32 mouse cellular contexts compared by ENCODE assay signal in the genomic region with DNA sequence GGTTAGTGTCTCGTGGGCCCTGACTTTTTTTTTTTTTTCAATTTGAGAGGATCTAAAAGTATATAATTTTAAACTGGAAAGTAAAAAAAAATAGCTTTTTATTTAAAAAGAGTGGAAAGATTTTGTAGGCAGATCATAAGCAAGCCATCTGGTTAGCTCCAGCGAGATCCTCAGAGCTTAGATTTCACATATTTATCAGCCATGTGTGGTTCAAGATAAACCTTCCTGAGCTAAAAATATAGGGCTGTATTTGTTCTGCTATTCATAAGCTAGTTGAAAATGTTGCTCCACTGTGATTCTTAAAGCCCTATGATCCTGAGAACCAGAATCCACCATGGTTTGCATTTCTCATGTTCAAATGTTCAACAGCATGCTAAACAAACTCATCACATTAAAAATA. TPM values are rescaled to one million over a fixed set of nuclear protein-coding genes. Genes with fewer than 3 reads are reported as not detected.
A peak's percentile ranks its signal among the peaks of the same experiment; 100 is the strongest.
DNase-seq lines count a peak whose midpoint lies in the region; ATAC-seq and TF ChIP-seq lines count a peak whose summit lies in the region.
"Had no signal": no experiment of that assay in that cellular context is flagged by ENCODE, and none has a peak within 500 bp of the region (broad histone marks: within the 10 kb centered on the region; RNA-seq: fewer than 3 reads in every experiment).

No protein-coding gene starts in this region.

- peak; percentile 98 for ATAC-seq in frontal cortex, adult (ENCODE audit: low TSS enrichment)
- no peak for ATAC-seq in stomach, postnatal 0 days (ENCODE audit: low FRiP score, low TSS enrichment)
- ATAC-seq: intestine, postnatal 0 days; lung, postnatal 0 days had no signal

- H3K36me3 ChIP-seq in stomach, postnatal 0 days (ENCODE audit: control insufficient read depth, insufficient read depth, low read length): no peaks in the 10 kb centered on the region
- H3K36me3 ChIP-seq: embryonic facial prominence, embryonic 10.5 days; embryonic facial prominence, embryonic 15.5 days; forebrain, embryonic 12.5 days; heart, embryonic 13.5 days; limb, embryonic 10.5 days; limb, embryonic 15.5 days; liver, embryonic 13.5 days; midbrain, embryonic 12.5 days; neural tube, embryonic 13.5 days had no signal

- intact Hi-C loops in left cerebral cortex, postnatal 14 days (cut with DNase I): no loop called here

- no peak for TF ChIP-seq EP300 in stomach, postnatal 0 days (optimal IDR thresholded peaks at IDR 0.05)

- TF ChIP-seq CTCF in layer of hippocampus, adult 2 months (conservative IDR thresholded peaks at IDR 0.05): no peak
- no peak for TF ChIP-seq CTCF in stomach, postnatal 0 days (IDR thresholded peaks at IDR 0.05; ENCODE audit: low read depth)

- no peaks in the 10 kb centered on the region for H3K27me3 ChIP-seq in stomach, postnatal 0 days (ENCODE audit: control insufficient read depth, insufficient read depth, low read length)
- H3K27me3 ChIP-seq: embryonic facial prominence, embryonic 15.5 days; forebrain, embryonic 12.5 days; heart, embryonic 13.5 days; limb, embryonic 15.5 days; liver, embryonic 13.5 days; megakaryocyte, embryonic 14.5 days; midbrain, embryonic 12.5 days; neural tube, embryonic 13.5 days had no signal

- H3K9me3 ChIP-seq in stomach, postnatal 0 days (ENCODE audit: control insufficient read depth, low read length): no peaks in the 10 kb centered on the region
- H3K9me3 ChIP-seq: embryonic facial prominence, embryonic 10.5 days; embryonic facial prominence, embryonic 15.5 days; forebrain, embryonic 12.5 days; heart, embryonic 13.5 days; limb, embryonic 10.5 days; limb, embryonic 15.5 days; liver, embryonic 13.5 days; midbrain, embryonic 12.5 days; neural tube, embryonic 13.5 days had no signal

- H3K9ac ChIP-seq in stomach, postnatal 0 days (ENCODE audit: low read length): no peak overlapping the region
- H3K9ac ChIP-seq: embryonic facial prominence, embryonic 15.5 days; forebrain, embryonic 12.5 days; heart, embryonic 13.5 days; hindbrain, embryonic 14.5 days; limb, embryonic 15.5 days; liver, embryonic 13.5 days; midbrain, embryonic 12.5 days; neural tube, embryonic 13.5 days had no signal

- no peaks in the 10 kb centered on the region for H3K4me1 ChIP-seq in stomach, postnatal 0 days (replicated peaks; ENCODE audit: control insufficient read depth, insufficient read depth)
- H3K4me1 ChIP-seq: embryonic facial prominence, embryonic 10.5 days; embryonic facial prominence, embryonic 15.5 days; forebrain, embryonic 12.5 days; limb, embryonic 10.5 days; limb, embryonic 15.5 days; midbrain, embryonic 12.5 days; neural tube, embryonic 13.5 days had no signal

- 66% methylated on average over 2 of the region's 2 CpGs for WGBS in stomach, postnatal 0 days

- peak overlapping the region; percentile 83 for H3K27ac ChIP-seq in layer of hippocampus, adult 2 months
- no peak overlapping the region for H3K27ac ChIP-seq in stomach, postnatal 0 days (replicated peaks)
- H3K27ac ChIP-seq: embryonic facial prominence, embryonic 10.5 days; embryonic facial prominence, embryonic 15.5 days; forebrain, embryonic 12.5 days; heart, embryonic 13.5 days; hindbrain, embryonic 14.5 days; limb, embryonic 10.5 days; limb, embryonic 15.5 days; liver, embryonic 13.5 days; midbrain, embryonic 12.5 days; neural tube, embryonic 13.5 days had no signal

- DNase-seq in frontal cortex, postnatal 14 days (ENCODE audit: low spot score in 2 of 2): no peak
- DNase-seq in layer of hippocampus, adult 2 months (ENCODE audit: low spot score in 2 of 2): peak in 1 of 2 experiments; percentile 46
- no peak for DNase-seq in layer of hippocampus, postnatal 25 days (ENCODE audit: extremely low spot score in 1 of 2, low spot score in 1 of 2)
- DNase-seq in left cerebral cortex, postnatal 14 days (ENCODE audit: low spot score in 2 of 2): peak; percentile 33 to 68
- no peak for DNase-seq in left cerebral cortex, adult 11 months (ENCODE audit: low spot score)
- DNase-seq in telencephalon, adult 2 months (ENCODE audit: low read depth, low spot score): peak; percentile 90
- DNase-seq in stomach, postnatal 0 days (ENCODE audit: low spot score): no peak
- DNase-seq: adrenal gland, postnatal 25 days; cerebellum, adult 2 months; cerebellum, postnatal 14 days; gastrocnemius, postnatal 14 days; heart, postnatal 10 days; kidney, adult 9 months; kidney, postnatal 10 days; liver, embryonic 13.5 days; lung, adult 18-20 months; lung, postnatal 4 days; right cerebral cortex, postnatal 4 days had no signal

- no peak overlapping the region for H3K4me3 ChIP-seq in layer of hippocampus, adult 2 months
- H3K4me3 ChIP-seq in stomach, postnatal 0 days (ENCODE audit: low read depth, low read length): no peak overlapping the region
- H3K4me3 ChIP-seq: embryonic facial prominence, embryonic 10.5 days; embryonic facial prominence, embryonic 15.5 days; forebrain, embryonic 12.5 days; heart, embryonic 13.5 days; limb, embryonic 10.5 days; limb, embryonic 15.5 days; liver, embryonic 13.5 days; megakaryocyte, embryonic 14.5 days; midbrain, embryonic 12.5 days; myocyte; neural tube, embryonic 13.5 days had no signal

- no peak overlapping the region for H3K4me2 ChIP-seq in stomach, postnatal 0 days (replicated peaks; ENCODE audit: low read depth)
- H3K4me2 ChIP-seq: embryonic facial prominence, embryonic 15.5 days; forebrain, embryonic 12.5 days; heart, embryonic 13.5 days; hindbrain, embryonic 14.5 days; limb, embryonic 15.5 days; midbrain, embryonic 12.5 days; neural tube, embryonic 13.5 days had no signal

RNA-seq across cellular contexts. Expression of gene Yipf4, which starts 18.6 kb away (rescaled TPM):
- 10 to 100 TPM; 76.4 to 84.8 TPM for total RNA-seq in layer of hippocampus, adult 2 months (2021)
- 10 to 100 TPM; 81.4 to 84.5 TPM for total RNA-seq in layer of hippocampus, postnatal 25 days (2021)
- 10 to 100 TPM; 81.4 to 83.7 TPM for total RNA-seq in left cerebral cortex, postnatal 14 days (2021)
- 80.2 and 88.8 TPM in 2 replicates for polyA plus RNA-seq in stomach, postnatal 0 days (2015; fragmentation: Nextera tagmentation; extraction: Ambion mirVana)

RNA-seq across cellular contexts. Expression of gene Birc6, which starts 20.2 kb away (rescaled TPM):
- total RNA-seq in layer of hippocampus, adult 2 months (2021): 100 to 1,000 TPM; 115 to 124 TPM
- 100 to 1,000 TPM; 104 to 133 TPM for total RNA-seq in layer of hippocampus, postnatal 25 days (2021)
- 100 to 1,000 TPM; 152 TPM for total RNA-seq in left cerebral cortex, postnatal 14 days (2021)
- polyA plus RNA-seq in stomach, postnatal 0 days (2015; fragmentation: Nextera tagmentation; extraction: Ambion mirVana): 51.8 and 56.4 TPM in 2 replicates

RNA-seq across cellular contexts. Expression of gene Nlrc4, which starts 49.0 kb away (rescaled TPM):
- total RNA-seq in layer of hippocampus, adult 2 months (2021): under 1 TPM; 0.07 to 0.10 TPM
- total RNA-seq in layer of hippocampus, postnatal 25 days (2021): under 1 TPM; 0.07 to 0.14 TPM
- total RNA-seq in left cerebral cortex, postnatal 14 days (2021): under 1 TPM; 0.09 to 0.23 TPM
- 5.4 and 5.5 TPM in 2 replicates for polyA plus RNA-seq in stomach, postnatal 0 days (2015; fragmentation: Nextera tagmentation; extraction: Ambion mirVana)

Comparison
In these comparisons a context has a peak if more than half of its experiments do, and no peak if none do; other contexts are left out.
1. DNase-seq: peak in left cerebral cortex, postnatal 14 days (2 of 2) and telencephalon, adult 2 months (single experiment); none in frontal cortex, postnatal 14 days (0 of 2), layer of hippocampus, postnatal 25 days (0 of 2), left cerebral cortex, adult 11 months (single experiment) and stomach, postnatal 0 days (single experiment).